Mouse (Mus musculus): ENCODE data around the gene Upf2.
"Not testable (repeated sequence)": the region's sequence is repeated elsewhere in the genome, so short reads cannot be mapped to it uniquely, and the experiment has no call there.

Gene Upf2

GRCm38 (mm10) chr2:6071598-6072440, 120.5 kb downstream of the Upf2 start:
- no peak for DNase-seq (ENCODE audit: low read depth)

- DNase-seq (ENCODE audit: low read depth): no peak
Observed at GRCm38 (mm10) chr2:6072685-6073260, 121.5 kb downstream of the Upf2 start.

GRCm38 (mm10) chr2:6074891-6075529, 123.7 kb downstream of the Upf2 start:
- no peak for DNase-seq (ENCODE audit: low read depth)

GRCm38 (mm10) chr2:6075530-6075896, 124.2 kb downstream of the Upf2 start:
- DNase-seq (ENCODE audit: low read depth): no peak

GRCm38 (mm10) chr2:6080037-6080436, 128.8 kb downstream of the Upf2 start:
- DNase-seq (ENCODE audit: low read depth): no peak

- DNase-seq (ENCODE audit: low read depth): no peak
Observed at GRCm38 (mm10) chr2:6081108-6081507, 129.8 kb downstream of the Upf2 start.

GRCm38 (mm10) chr2:6082615-6083014, 131.3 kb downstream of the Upf2 start:
- no peak for DNase-seq (ENCODE audit: low read depth)

GRCm38 (mm10) chr2:6083696-6084095, 132.4 kb downstream of the Upf2 start:
- DNase-seq (ENCODE audit: low read depth): no peak

- DNase-seq (ENCODE audit: low read depth): no peak
Observed at GRCm38 (mm10) chr2:6085622-6086530, 134.6 kb downstream of the Upf2 start.

DNA sequence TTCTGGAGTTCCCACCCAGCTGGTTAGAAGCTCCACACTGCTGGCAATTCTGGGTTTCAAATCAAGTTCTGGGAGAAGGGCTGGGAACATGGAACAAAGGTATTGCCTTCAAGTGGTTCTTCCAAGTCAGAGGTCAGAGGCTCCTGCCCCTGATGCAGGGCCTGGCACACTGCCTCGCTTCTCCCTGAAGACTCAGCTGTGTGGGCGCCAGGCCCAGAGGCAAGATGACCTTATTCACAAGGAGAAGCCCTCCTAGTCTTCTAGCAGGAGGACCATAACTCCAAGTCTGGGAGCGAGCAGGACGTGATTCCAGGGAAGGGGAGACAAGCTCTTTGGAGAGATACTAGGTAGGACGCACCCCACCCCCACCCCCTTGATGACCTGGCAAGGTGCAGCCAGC, 135.9 kb downstream of the Upf2 start:
- DNase-seq (ENCODE audit: low read depth): no peak

- not testable (repeated sequence) for DNase-seq (ENCODE audit: low read depth)
Observed at GRCm38 (mm10) chr2:6089941-6090340, 138.7 kb downstream of the Upf2 start.

DNA sequence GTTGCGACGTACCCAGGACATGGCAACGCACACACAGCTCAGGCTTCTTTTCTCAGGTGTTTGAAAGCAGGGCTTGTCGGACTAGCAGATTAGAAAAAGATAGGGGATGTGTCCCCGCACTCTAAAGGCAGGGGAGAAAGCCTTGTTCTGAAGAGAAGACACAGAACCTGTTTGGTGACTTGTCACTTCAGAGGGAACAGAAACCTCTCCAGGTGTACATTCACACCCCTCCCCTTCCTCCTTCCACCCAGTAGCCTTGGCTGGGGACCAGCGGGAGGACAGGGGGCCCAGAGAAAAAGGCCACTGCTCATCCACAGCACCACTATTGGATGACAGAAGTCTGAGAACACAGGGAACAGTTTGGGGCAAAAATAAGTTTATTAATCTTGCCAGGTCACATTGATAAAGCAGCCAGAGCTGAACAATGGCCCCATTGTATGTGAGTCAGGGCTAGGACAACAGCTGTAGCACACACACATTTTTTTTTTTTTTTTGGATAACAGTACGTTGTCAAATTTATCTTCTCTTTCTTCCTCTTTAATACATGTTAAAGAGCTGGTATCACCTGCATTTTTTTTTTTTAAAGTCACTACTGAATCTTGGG, 145.9 kb downstream of the Upf2 start:
- no peak for DNase-seq (ENCODE audit: low read depth)

GRCm38 (mm10) chr2:6098924-6099323, 147.7 kb downstream of the Upf2 start:
- no peak for DNase-seq (ENCODE audit: low read depth)

DNA sequence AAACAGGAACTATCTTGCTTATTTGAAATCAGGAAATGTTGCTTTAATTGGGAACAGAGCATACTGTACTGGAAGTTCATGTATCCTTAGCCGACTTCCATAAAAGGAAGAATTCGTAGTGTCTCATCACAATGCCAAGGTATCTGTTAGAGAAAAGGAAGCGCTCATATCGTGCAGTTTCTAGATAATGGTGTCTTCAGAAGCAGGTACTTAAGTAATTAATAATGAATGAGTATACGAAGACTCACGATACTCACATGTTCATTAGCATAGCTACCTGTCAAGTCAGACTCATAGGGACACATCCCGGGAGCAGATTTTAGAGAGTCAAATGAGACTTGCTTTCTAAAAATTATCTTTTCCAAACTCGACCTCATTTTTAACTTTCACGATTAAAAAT, 148.2 kb downstream of the Upf2 start:
- no peak for DNase-seq (ENCODE audit: low read depth)

DNA sequence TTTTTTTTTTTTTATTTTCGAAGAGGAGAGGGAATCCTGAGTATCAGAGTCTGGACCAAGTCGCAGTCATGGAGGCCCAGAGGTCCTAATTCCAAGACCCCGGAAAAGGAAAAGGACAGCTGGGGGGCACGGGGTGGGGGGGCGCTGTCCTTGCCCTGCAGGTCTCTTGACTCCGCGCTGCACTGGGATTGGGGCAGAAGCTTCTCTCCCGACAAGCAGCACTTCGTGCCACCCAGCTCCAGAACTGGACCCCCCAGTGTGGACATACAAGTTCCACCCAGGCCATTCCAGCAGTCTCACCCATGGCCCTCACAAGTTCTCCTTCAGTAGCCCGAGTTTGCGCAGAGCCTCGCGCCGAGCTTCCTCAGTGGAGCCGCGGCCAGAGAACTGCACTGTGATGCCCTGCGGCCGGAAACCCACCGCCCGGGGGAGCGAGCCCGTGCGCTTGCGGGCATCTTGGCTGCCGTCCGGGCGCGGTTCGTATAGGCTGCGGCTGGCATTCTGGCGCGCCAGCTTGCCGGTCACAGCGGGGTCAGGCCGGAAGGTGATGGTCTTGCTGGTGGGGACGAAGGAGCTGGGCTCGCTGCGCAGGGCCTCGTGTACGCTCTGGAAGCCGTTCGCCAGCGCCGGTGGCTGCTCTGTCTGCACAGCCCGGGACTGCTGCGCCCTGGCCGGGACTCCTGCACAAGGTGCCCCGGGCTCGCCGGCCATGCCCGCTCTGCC, 148.9 kb downstream of the Upf2 start:
- no peak for DNase-seq (ENCODE audit: low read depth)

DNA sequence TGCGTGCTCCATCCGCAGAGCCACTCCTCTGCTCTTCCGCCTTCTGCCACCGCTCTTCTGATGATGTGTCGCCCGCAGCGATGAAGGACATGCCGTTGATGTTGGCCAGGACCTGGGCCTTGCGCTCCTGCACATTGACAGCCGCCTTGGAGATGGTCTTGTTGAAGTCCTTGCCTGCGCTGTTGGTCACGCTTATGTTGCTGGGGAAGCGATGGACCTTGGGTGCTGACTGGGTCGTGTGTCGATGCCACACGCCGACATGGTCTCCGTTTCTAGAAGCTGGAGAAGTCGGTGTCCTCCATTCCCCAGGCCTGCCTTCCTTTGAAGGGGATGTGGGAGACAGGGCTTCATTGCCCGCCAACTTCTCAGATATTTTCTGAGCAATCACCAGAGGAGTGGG, 149.5 kb downstream of the Upf2 start:
- no peak for DNase-seq (ENCODE audit: low read depth)

DNA sequence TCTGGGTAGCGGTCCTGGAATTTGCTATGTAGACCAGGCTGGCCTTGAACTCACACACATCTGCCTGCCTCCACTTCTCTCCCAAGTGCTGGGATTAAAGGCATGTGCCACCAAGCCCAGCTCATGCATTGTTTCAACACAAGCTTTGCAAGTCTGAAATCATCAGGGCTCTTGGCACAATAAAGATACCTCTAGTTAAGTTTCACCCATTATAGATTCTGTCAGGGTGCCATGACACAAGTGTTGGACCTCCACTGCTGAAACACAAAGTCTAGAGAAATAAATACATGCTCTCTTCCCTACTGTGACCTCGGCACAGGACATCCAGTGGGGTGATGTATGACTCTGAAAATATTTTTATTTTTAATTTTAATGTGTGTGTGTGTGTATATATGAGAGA, 154.2 kb downstream of the Upf2 start:
- no peak for DNase-seq (ENCODE audit: low read depth)

Data from induced T-regulatory cell, adult 2 months (primary cell).